Mouse (Mus musculus) limb, embryonic 12.5 days (tissue): ENCODE data around the gene Abl2. TPM values are rescaled to one million over a fixed set of nuclear protein-coding genes. Genes with fewer than 3 reads are reported as not detected.
"Not testable (repeated sequence)": the region's sequence is repeated elsewhere in the genome, so short reads cannot be mapped to it uniquely, and the experiment has no call there.

ENCODE experiments used
- ATAC-seq: fragments of 200-750 bp; cut with Nextera tagmentation; 2 replicates; pipeline ENCODE4 v1.8.0; 2017; ENCODE audit warnings: low read depth, moderate TSS enrichment; ENCODE audit not compliant: insufficient number of reproducible peaks, insufficient read depth, low FRiP score, low TSS enrichment
- H3K27ac ChIP-seq: fragments of 300-500 bp; sonication (generic); 2 replicates; pipeline ENCODE4 v1.5.1; 2016; ENCODE audit warnings: mild to moderate bottlenecking, moderate library complexity
- H3K27me3 ChIP-seq: fragments of 300-500 bp; sonication (generic); 2 replicates; pipeline ENCODE4 v1.6.1; 2016; ENCODE audit warnings: mild to moderate bottlenecking, moderate library complexity
- H3K36me3 ChIP-seq: fragments of 300-500 bp; sonication (generic); 2 replicates; pipeline ENCODE4 v1.6.1; 2016; ENCODE audit warnings: mild to moderate bottlenecking, moderate library complexity
- H3K4me1 ChIP-seq: fragments of 300-500 bp; sonication (generic); replicated peaks from 2 replicates; pipeline ENCODE4 v1.6.1; 2016
- H3K4me2 ChIP-seq: fragments of 300-500 bp; sonication (generic); 2 replicates; pipeline ENCODE4 v1.6.1; 2016; ENCODE audit warnings: mild to moderate bottlenecking, moderate library complexity
- H3K4me3 ChIP-seq: fragments of 300-500 bp; sonication (generic); replicated peaks from 2 replicates; pipeline ENCODE4 v1.5.1; 2016; ENCODE audit warnings: mild to moderate bottlenecking
- H3K9ac ChIP-seq: fragments of 300-500 bp; sonication (generic); replicated peaks from 2 replicates; pipeline ENCODE4 v1.6.1; 2016; ENCODE audit warnings: mild to moderate bottlenecking, moderate library complexity
- H3K9me3 ChIP-seq: fragments of 300-500 bp; sonication (generic); 2 replicates; pipeline ENCODE4 v1.6.1; 2016; ENCODE audit warnings: mild to moderate bottlenecking, moderate library complexity
- WGBS: fragments of 180-500 bp; shearing (Covaris S2); methylation state at CpG from one replicate; pipeline ENCODE4 v1.1.7; 2016; 5-methylcytosine and 5-hydroxymethylcytosine counted together
- polyA plus RNA-seq: library from polyadenylated mRNA; unstranded; fragments of >200 nt; fragmentation: Nextera tagmentation; extraction: Ambion mirVana; gene quantifications from 2 replicates; pipeline ENCODE4 v1.2.1, GENCODE M21; 2016

Gene Abl2
- 6.0 and 6.1 TPM in 2 replicates for polyA plus RNA-seq

DNA sequence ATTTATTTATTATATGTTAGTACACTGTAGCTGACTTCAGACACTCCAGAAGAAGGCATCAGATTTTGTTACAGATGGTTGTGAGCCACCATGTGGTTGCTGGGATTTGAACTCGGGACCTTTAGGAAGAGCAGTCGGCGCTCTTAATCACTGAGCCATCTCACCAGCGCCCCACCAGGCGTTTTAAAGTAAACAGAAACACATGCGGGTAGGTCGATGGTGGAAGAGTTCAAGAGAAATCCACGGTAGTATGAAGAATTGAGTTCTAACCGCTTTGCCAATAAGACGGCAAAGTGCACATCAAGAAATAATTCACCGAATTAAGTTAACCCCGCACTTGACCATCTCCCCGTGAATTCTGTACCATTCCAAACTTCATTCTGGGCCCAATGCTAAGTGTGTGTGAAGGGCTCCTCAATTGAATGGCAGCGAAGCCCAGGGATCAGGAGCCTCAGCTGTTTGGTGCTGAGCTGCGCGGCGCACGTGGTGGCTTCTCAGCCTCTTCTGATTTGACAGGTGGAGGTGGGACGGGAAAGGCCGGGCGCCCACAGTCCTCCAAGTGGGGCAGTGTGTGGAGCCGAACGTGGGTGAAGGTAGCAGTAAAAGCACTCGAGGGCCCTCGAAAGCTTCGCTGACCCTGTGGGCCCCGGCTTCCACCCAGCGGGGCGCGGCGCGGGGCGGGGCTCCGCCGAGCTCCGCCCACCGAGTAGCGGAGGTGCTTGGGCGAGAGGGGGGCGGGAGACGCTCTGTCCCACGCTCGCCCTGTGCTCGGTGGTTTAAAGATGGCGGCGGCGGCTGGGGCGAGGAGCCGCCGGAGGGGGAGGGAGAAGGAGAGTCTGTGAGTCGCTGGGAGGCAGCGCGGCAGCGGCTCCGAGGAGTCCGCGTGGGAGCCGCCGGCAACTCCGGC is at the start of gene Abl2:
Gene Abl2, plus strand, starts transcription at position 763 of the 907 bp plus-strand sequence.
- H3K27ac ChIP-seq, result peak within 1 kb of the TSS; percentile 97

DNA sequence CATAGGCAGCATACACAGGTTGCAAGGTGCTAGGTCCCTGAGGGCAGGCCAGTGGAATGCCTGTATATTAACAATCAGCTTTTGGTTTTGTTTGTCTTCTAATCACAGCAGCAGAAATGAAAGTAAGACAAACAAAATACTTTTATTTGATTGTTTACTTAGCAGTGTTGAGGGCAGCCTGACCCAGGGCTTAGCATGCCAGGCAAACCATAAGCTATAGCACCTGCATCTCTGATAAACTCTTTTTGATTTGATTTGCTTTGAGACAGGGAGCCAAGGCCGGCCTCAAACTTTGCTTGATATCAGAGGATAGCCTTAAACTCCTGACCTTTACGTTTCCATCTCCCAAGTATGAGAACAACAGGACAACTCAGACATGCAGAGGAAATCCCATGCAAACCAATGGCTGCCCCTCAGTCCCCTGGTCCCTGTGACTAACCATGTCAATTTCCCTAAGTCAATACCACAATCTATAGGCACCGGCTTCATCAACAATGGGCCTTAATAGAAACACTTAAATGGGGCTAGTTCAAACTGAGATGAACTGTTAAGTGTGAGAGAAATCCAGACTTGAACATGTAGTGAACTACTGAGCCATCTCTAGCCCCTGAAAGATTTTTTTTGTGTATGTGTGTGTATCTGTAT is 38.3 kb upstream of the Abl2 start:
- Histone ChIP-seq H3K4me1 (no peaks in the 10 kb centered on the region), H3K9ac (no peak overlapping the region), H3K4me2 (no peak overlapping the region), H3K4me3 (no peak overlapping the region), H3K36me3 (no peaks in the 10 kb centered on the region), H3K9me3 (no peaks in the 10 kb centered on the region), H3K27ac (no peak overlapping the region), H3K27me3 (no peaks in the 10 kb centered on the region)
- ATAC-seq, result no peak
- 91% methylated on average over 3 of the region's 3 CpGs for WGBS

More for the DNA sequence above, at the start of gene Abl2:
- Histone ChIP-seq H3K4me3 (peak within 1 kb of the TSS; percentile 95), H3K4me1 (peaks cover 12% of the 10 kb centered on the region; the same call in 1 of the 2 replicates), H3K36me3 (no peaks in the 10 kb centered on the region), H3K9me3 (no peaks in the 10 kb centered on the region), H3K4me2 (peak within 1 kb of the TSS; percentile 63), H3K27me3 (no peaks in the 10 kb centered on the region), H3K9ac (peak within 1 kb of the TSS; percentile 99)
- WGBS, result 8% methylated on average over 60 of the region's 60 CpGs
- peak; percentile 93 for ATAC-seq

- Histone ChIP-seq H3K27ac (no peak overlapping the region), H3K9ac (no peak overlapping the region), H3K27me3 (no peaks in the 10 kb centered on the region), H3K4me1 (no peaks in the 10 kb centered on the region), H3K36me3 (no peaks in the 10 kb centered on the region), H3K9me3 (no peaks in the 10 kb centered on the region), H3K4me2 (no peak overlapping the region), H3K4me3 (no peak overlapping the region)
- 73% methylated on average over 15 of the region's 15 CpGs for WGBS
- ATAC-seq, result no peak
Measured at GRCm38 (mm10) chr1:156521796-156522517, 36.6 kb upstream of the Abl2 start.

DNA sequence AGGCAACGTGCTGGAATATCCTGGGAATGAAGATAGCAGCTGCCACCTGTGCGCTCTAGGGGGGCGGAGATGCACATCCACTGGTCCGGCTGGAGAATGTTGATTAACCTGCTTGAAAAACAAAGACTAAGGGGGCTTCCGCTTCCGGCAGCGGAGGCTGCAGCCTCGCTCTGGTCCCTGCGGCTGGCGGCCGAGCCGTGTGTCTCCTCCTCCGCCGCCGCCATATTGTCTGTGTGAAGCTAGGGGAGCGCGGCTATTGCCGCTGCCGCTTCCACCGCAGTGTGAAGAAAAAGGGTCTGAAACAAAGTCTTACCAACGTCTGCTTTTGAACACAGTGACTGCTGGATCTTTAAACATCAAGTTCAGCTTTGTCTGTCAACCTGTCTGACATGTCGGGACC is 34.7 kb upstream of the Abl2 start, which contains the start of gene Gm10031:
Gene Gm10031, plus strand, starts transcription at position 171 of the 400 bp plus-strand sequence.
- not testable (repeated sequence) for H3K9me3 ChIP-seq, H3K9ac ChIP-seq, H3K36me3 ChIP-seq, H3K27ac ChIP-seq, H3K4me1 ChIP-seq, H3K4me3 ChIP-seq, ATAC-seq, H3K4me2 ChIP-seq, H3K27me3 ChIP-seq
- WGBS, result 94% methylated on average over 22 of the region's 22 CpGs

DNA sequence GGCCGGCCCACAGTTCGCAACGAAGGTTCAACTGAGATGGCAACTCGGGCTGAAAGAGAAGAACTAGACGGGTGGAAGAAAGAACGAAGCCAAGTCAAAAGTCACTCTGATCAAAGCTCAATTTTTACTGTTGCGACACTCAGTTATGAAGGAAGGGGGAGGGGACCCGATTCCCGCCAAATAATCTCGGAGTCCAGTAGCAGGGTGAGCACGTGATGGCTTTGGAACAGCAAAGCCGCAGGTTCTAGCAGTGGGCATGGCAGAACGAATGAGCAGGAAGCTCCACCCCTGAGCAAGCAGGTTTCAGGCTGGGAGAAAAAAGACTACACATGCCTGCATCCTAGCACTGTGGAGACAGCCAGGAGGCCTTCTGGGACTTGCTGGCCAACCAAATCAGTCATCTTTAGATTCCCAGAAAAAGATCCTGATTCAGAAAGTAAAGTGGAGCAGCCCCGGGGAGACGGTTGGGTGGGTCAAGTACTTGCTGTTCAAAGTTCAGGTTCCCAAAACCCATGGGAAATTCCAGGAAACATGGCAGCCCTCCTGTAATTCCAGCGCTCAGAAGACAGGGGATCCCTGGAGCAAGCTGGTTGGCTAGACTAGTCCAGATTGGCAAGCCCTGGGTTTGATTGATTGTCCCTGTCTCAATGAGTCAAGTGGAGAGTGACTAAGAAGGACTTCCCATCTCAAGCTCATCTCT is 26.0 kb upstream of the Abl2 start:
- H3K36me3 ChIP-seq, ATAC-seq, H3K27me3 ChIP-seq, H3K4me1 ChIP-seq, H3K4me3 ChIP-seq, H3K9me3 ChIP-seq, H3K4me2 ChIP-seq, H3K9ac ChIP-seq, H3K27ac ChIP-seq: not testable (repeated sequence)
- WGBS, result 88% methylated on average over 16 of the region's 16 CpGs

DNA sequence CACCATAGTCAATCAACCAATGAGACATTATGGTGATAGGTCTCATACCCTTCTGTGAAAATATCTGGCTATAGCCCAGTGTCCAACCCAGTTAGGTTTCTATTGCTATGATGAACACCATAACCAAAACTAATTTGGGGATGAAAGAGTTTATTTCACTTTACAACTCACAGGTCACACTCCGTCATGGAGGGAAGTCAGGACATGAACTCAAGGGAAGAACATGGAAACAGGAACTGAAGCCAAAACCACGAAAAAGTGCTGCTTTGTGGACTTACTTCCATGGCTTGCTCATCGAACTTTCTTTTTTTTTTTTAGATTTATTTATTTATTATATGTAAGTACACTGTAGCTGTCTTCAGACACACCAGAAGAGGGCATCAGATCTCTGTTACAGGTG is 25.1 kb upstream of the Abl2 start:
- Histone ChIP-seq H3K4me1 (no peaks in the 10 kb centered on the region), H3K9me3 (no peaks in the 10 kb centered on the region), H3K27me3 (no peaks in the 10 kb centered on the region), H3K9ac (no peak overlapping the region), H3K4me2 (no peak overlapping the region), H3K36me3 (no peaks in the 10 kb centered on the region), H3K27ac (no peak overlapping the region), H3K4me3 (no peak overlapping the region)
- ATAC-seq, result no peak
- WGBS, result 91% methylated on average over 3 of the region's 3 CpGs

- WGBS, result 84% methylated on average over 4 of the region's 4 CpGs
- Histone ChIP-seq H3K27me3 (no peaks in the 10 kb centered on the region), H3K36me3 (no peaks in the 10 kb centered on the region), H3K27ac (no peak overlapping the region), H3K4me3 (no peak overlapping the region), H3K9ac (no peak overlapping the region), H3K9me3 (no peaks in the 10 kb centered on the region), H3K4me1 (no peaks in the 10 kb centered on the region), H3K4me2 (no peak overlapping the region)
- ATAC-seq, result no peak
Measured at GRCm38 (mm10) chr1:156533911-156534310, 24.7 kb upstream of the Abl2 start.

DNA sequence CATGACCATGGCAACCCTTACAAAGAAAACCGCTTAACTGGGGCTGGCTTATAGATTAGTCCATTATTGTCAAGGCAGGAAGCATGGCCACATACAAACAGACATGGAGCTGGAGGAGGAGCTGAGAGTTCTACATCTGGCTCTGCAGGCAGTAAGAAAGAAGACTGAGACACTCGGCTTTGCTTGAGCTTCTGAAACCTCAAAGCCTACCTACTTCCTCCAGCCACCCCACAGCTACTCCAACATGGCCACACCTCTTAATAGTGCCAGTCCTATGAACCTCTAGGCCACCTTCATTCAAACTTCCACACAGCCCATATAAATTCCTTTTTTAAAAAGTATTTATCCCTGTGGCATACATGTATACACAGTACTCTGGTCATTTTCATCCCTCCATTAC is 21.6 kb upstream of the Abl2 start:
- Histone ChIP-seq H3K27ac (no peak overlapping the region), H3K27me3 (no peaks in the 10 kb centered on the region), H3K4me1 (no peaks in the 10 kb centered on the region), H3K4me3 (no peak overlapping the region), H3K36me3 (no peaks in the 10 kb centered on the region), H3K9me3 (no peaks in the 10 kb centered on the region), H3K9ac (no peak overlapping the region), H3K4me2 (no peak overlapping the region)
- ATAC-seq, result no peak
- WGBS, result 79% methylated on average over 2 of the region's 2 CpGs

GRCm38 (mm10) chr1:156537701-156538100 is 20.9 kb upstream of the Abl2 start:
- ATAC-seq, result no peak
- H3K27ac ChIP-seq, result no peak overlapping the region
- no peaks in the 10 kb centered on the region for H3K9me3 ChIP-seq
- H3K4me3 ChIP-seq, result no peak overlapping the region
- H3K36me3 ChIP-seq, result no peaks in the 10 kb centered on the region
- WGBS, result 86% methylated on average over 6 of the region's 6 CpGs
- H3K4me2 ChIP-seq, result no peak overlapping the region
- H3K27me3 ChIP-seq, result no peaks in the 10 kb centered on the region
- H3K9ac ChIP-seq, result no peak overlapping the region
- no peaks in the 10 kb centered on the region for H3K4me1 ChIP-seq

DNA sequence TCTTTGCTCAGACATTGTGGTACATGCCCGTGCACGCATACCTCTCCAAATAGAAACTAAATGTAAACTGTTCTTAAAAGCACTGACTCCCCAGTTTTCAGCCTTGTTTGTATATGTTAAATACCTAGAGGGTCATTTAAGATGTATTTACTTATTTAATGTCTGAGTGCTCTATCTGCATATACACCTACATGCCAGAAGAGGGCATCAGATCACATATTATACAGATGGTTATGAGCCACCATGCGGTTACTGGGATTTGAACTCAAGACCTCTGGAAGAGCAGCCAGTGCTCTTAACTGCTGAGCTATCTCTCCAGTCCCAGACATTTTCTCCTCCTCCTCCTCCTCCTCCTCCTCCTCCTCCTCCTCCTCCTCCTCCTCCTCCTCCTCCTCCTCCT is 20.2 kb upstream of the Abl2 start:
- Histone ChIP-seq H3K4me2 (no peak overlapping the region), H3K4me3 (no peak overlapping the region), H3K9me3 (no peaks in the 10 kb centered on the region), H3K27ac (no peak overlapping the region), H3K36me3 (no peaks in the 10 kb centered on the region), H3K27me3 (no peaks in the 10 kb centered on the region), H3K9ac (no peak overlapping the region), H3K4me1 (no peaks in the 10 kb centered on the region)
- 81% methylated on average over 3 of the region's 3 CpGs for whole genome bisulfite sequencing
- ATAC-seq, result no peak
